Mouse (Mus musculus) liver, embryonic 14.5 days (tissue): ENCODE results near the gene Gna11.

ENCODE experiments used
- CTCF ChIP-seq: IDR thresholded peaks from 2 replicates; pipeline ENCODE4 v1.5.1; 2016; ENCODE audit warnings: antibody characterized with exemption, low read depth, control low read depth
- EP300 ChIP-seq: IDR thresholded peaks from 2 replicates; pipeline ENCODE4 v1.6.1; 2016; ENCODE audit warnings: antibody characterized with exemption, low read depth

GRCm38 (mm10) chr10:81517227-81517626 lies 27.8 kb downstream of the Gna11 start:
- TF ChIP-seq EP300 (no peak), CTCF (no peak)
